Mouse (Mus musculus) heart, embryonic 11.5 days (tissue): Measurements from ENCODE around the gene Trhde. TPM values are rescaled to one million over a fixed set of nuclear protein-coding genes. Genes with fewer than 3 reads are reported as not detected.

Source experiments
- ATAC-seq: fragments of 200-750 bp; cut with Nextera tagmentation; replicated peaks from 2 replicates; pipeline ENCODE4 v1.8.0; 2017; ENCODE audit warnings: moderate library complexity; ENCODE audit not compliant: insufficient number of reproducible peaks, low FRiP score, low TSS enrichment
- H3K27ac ChIP-seq: fragments of 300-500 bp; sonication (generic); 2 replicates; pipeline ENCODE4 v1.5.1; 2014; ENCODE audit warnings: mild to moderate bottlenecking, low read depth, low read length
- H3K27me3 ChIP-seq: fragments of 300-500 bp; sonication (generic); 2 replicates; pipeline ENCODE4 v1.6.1; 2014; ENCODE audit warnings: mild to moderate bottlenecking, low read length, mixed read lengths; ENCODE audit not compliant: control insufficient read depth, insufficient read depth
- H3K36me3 ChIP-seq: fragments of 300-500 bp; sonication (generic); 2 replicates; pipeline ENCODE4 v1.6.1; 2014; ENCODE audit warnings: mild to moderate bottlenecking, low read length, moderate library complexity, mixed read lengths; ENCODE audit not compliant: control insufficient read depth, insufficient read depth
- H3K4me1 ChIP-seq: fragments of 300-500 bp; sonication (generic); 2 replicates; pipeline ENCODE4 v1.6.1; 2014; ENCODE audit warnings: low read length; ENCODE audit not compliant: control insufficient read depth, insufficient read depth
- H3K4me2 ChIP-seq: fragments of 300-500 bp; sonication (generic); 2 replicates; pipeline ENCODE4 v1.6.1; 2014; ENCODE audit warnings: mild to moderate bottlenecking, moderate library complexity
- H3K4me3 ChIP-seq: fragments of 300-500 bp; sonication (generic); 2 replicates; pipeline ENCODE4 v1.5.1; 2014; ENCODE audit warnings: low read depth, low read length
- H3K9ac ChIP-seq: fragments of 300-500 bp; sonication (generic); 2 replicates; pipeline ENCODE4 v1.6.1; 2014; ENCODE audit warnings: mild to moderate bottlenecking, low read depth, low read length, moderate library complexity
- H3K9me3 ChIP-seq: fragments of 300-500 bp; sonication (generic); replicated peaks from 2 replicates; pipeline ENCODE4 v1.6.1; 2016; ENCODE audit warnings: low read length; ENCODE audit not compliant: control insufficient read depth
- WGBS: fragments of 180-500 bp; shearing (Covaris S2); extraction: QIAGEN DNeasy Blood & Tissue Kit; methylation state at CpG from one replicate; pipeline ENCODE4 v1.1.7; 2014; ENCODE audit not compliant: insufficient replicate concordance; 5-methylcytosine and 5-hydroxymethylcytosine counted together
- polyA plus RNA-seq: library from polyadenylated mRNA; unstranded; fragments of >200 nt; fragmentation: Nextera tagmentation; extraction: Ambion mirVana; gene quantifications from 2 replicates; pipeline ENCODE4 v1.2.1, GENCODE M21; 2014

The Trhde gene
- polyA plus RNA-seq, 1 experiment from 2014 or later = 0.13 TPM

- no peak overlapping the region for H3K4me3 ChIP-seq
- no peak overlapping the region for H3K4me2 ChIP-seq
- H3K4me1 ChIP-seq = no peaks in the 10 kb centered on the region
- no peak overlapping the region for H3K27ac ChIP-seq
- no peak overlapping the region for H3K9ac ChIP-seq
- no peak for ATAC-seq
- H3K27me3 ChIP-seq = no peaks in the 10 kb centered on the region
- no peaks in the 10 kb centered on the region for H3K36me3 ChIP-seq
- 78% methylated on average over 2 of the region's 2 CpGs for WGBS
- H3K9me3 ChIP-seq = no peaks in the 10 kb centered on the region
Measured at GRCm38 (mm10) chr10:114415717-114416116, 386.4 kb downstream of the Trhde start.

- no peaks in the 10 kb centered on the region for H3K9me3 ChIP-seq
- no peaks in the 10 kb centered on the region for H3K36me3 ChIP-seq
- 55% methylated on average over 7 of the region's 7 CpGs for WGBS
- H3K9ac ChIP-seq = no peak overlapping the region
- H3K27me3 ChIP-seq = no peaks in the 10 kb centered on the region
- ATAC-seq = no peak
- H3K4me2 ChIP-seq = no peak overlapping the region
- no peaks in the 10 kb centered on the region for H3K4me1 ChIP-seq
- H3K4me3 ChIP-seq = no peak overlapping the region
- H3K27ac ChIP-seq = no peak overlapping the region
Measured at GRCm38 (mm10) chr10:114405260-114405659, 396.8 kb downstream of the Trhde start.

- Histone ChIP-seq H3K4me3 (no peak overlapping the region), H3K27ac (no peak overlapping the region), H3K36me3 (no peaks in the 10 kb centered on the region), H3K4me2 (no peak overlapping the region), H3K4me1 (no peaks in the 10 kb centered on the region), H3K9me3 (no peaks in the 10 kb centered on the region), H3K9ac (no peak overlapping the region), H3K27me3 (no peaks in the 10 kb centered on the region)
- WGBS = 50% methylated on average over 2 of the region's 2 CpGs
- ATAC-seq = no peak
Measured at GRCm38 (mm10) chr10:114403795-114404194, 398.3 kb downstream of the Trhde start.

GRCm38 (mm10) chr10:114370804-114371203, 431.3 kb downstream of the Trhde start:
- H3K36me3 ChIP-seq = no peaks in the 10 kb centered on the region
- H3K4me2 ChIP-seq = no peak overlapping the region
- no peak overlapping the region for H3K9ac ChIP-seq
- no peak for ATAC-seq
- H3K27me3 ChIP-seq = no peaks in the 10 kb centered on the region
- no peak overlapping the region for H3K27ac ChIP-seq
- WGBS = 74% methylated on average over 3 of the region's 3 CpGs
- no peak overlapping the region for H3K4me3 ChIP-seq
- H3K9me3 ChIP-seq = no peaks in the 10 kb centered on the region
- H3K4me1 ChIP-seq = no peaks in the 10 kb centered on the region

- Histone ChIP-seq H3K4me2 (no peak overlapping the region), H3K9ac (no peak overlapping the region), H3K9me3 (no peaks in the 10 kb centered on the region), H3K27ac (no peak overlapping the region), H3K27me3 (no peaks in the 10 kb centered on the region), H3K36me3 (no peaks in the 10 kb centered on the region), H3K4me1 (no peaks in the 10 kb centered on the region), H3K4me3 (no peak overlapping the region)
- 75% methylated on average over 6 of the region's 6 CpGs for WGBS
- no peak for ATAC-seq
Measured at GRCm38 (mm10) chr10:114363442-114363841, 438.7 kb downstream of the Trhde start.

GRCm38 (mm10) chr10:114362631-114363030, 439.5 kb downstream of the Trhde start:
- no peaks in the 10 kb centered on the region for H3K27me3 ChIP-seq
- ATAC-seq = no peak
- no peak overlapping the region for H3K9ac ChIP-seq
- no peaks in the 10 kb centered on the region for H3K36me3 ChIP-seq
- WGBS = 60% methylated on average over 2 of the region's 2 CpGs
- no peak overlapping the region for H3K4me2 ChIP-seq
- H3K27ac ChIP-seq = no peak overlapping the region
- no peaks in the 10 kb centered on the region for H3K9me3 ChIP-seq
- H3K4me3 ChIP-seq = no peak overlapping the region
- no peaks in the 10 kb centered on the region for H3K4me1 ChIP-seq
